Mouse (Mus musculus): Measurements from ENCODE around the gene Mmp24.
A peak's percentile ranks its signal among the peaks of the same experiment; 100 is the strongest.
"Not testable (repeated sequence)": the region's sequence is repeated elsewhere in the genome, so short reads cannot be mapped to it uniquely, and the experiment has no call there.

The Mmp24 gene

DNA sequence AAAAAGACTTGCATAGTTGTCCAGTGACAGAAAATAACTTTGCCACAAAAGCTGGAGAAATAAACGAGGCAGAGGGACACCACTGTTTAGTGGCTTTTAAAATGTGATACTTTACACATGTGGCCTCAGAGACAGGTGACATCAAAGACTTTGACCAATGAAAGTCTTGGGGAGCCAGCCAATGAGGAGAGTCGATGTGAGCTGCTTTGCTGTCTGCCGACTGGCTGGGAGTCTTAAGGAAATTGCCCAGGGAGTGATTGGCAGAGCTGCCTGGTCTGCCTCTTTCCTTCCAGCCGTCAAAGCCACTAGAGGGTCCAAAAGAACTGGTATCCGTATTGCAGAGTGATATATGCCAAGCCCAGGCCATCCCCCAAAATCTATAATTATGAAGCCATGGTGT lies 39.7 kb downstream of the Mmp24 start:
- DNase-seq (ENCODE audit: low spot score) = no peak

DNA sequence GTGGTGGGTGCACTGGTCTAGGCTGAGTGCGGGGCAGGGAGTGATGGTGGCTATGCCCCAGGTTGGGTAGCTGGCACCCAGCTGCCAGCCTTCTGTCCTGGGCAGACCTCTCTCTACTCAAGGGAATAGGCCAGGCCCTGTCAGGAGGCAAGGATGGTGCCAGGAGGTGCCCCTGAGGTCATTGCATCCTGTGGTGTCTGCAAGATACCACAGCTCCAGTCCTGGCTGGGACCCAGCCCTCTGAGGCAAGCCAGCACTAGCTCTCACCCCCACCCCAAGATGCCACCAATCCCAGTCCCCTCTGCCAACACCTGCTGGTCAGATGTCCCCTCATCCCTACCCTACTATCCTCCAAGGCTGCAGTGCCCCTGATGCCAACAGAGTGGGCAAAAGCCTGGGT lies 41.0 kb downstream of the Mmp24 start:
- DNase-seq (ENCODE audit: low spot score) = no peak

GRCm38 (mm10) chr2:155817301-155818245 lies 42.4 kb downstream of the Mmp24 start:
- no peak for DNase-seq (ENCODE audit: low spot score)

- peak; percentile 78 for DNase-seq (ENCODE audit: low spot score)
Observed at GRCm38 (mm10) chr2:155818596-155819391, 43.7 kb downstream of the Mmp24 start.

GRCm38 (mm10) chr2:155819392-155819448 lies 44.1 kb downstream of the Mmp24 start, which contains the start of gene BC029722:
BC029722 (minus strand) TSS chr2:155819426.
- no peak for DNase-seq (ENCODE audit: low spot score)

GRCm38 (mm10) chr2:155819449-155820251 lies 44.5 kb downstream of the Mmp24 start:
- DNase-seq (ENCODE audit: low spot score) = no peak

DNA sequence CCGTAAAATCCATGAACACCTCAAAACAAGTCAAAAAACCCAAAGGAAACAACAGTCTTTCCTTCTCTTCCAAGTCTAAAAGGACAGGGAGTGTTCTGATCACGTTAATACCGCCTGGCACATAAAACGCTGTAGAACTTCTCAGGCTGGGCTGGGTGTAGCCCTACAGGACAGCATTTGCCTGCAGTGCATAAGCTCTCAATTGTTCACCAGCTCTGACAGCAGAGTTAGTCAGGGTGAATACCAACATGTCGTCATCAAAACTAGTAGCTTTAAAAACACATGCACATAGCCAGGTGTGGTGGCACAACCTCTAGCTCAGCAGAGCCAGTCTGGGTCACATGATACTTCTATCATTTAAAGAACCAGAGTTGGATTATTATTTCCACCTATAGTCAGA lies 45.6 kb downstream of the Mmp24 start:
- no peak for DNase-seq (ENCODE audit: low spot score)

- no peak for DNase-seq (ENCODE audit: low spot score)
Observed at GRCm38 (mm10) chr2:155823722-155824121, 48.6 kb downstream of the Mmp24 start.

- no peak for DNase-seq (ENCODE audit: low spot score)
Observed at GRCm38 (mm10) chr2:155825904-155826629, 50.9 kb downstream of the Mmp24 start.

DNA sequence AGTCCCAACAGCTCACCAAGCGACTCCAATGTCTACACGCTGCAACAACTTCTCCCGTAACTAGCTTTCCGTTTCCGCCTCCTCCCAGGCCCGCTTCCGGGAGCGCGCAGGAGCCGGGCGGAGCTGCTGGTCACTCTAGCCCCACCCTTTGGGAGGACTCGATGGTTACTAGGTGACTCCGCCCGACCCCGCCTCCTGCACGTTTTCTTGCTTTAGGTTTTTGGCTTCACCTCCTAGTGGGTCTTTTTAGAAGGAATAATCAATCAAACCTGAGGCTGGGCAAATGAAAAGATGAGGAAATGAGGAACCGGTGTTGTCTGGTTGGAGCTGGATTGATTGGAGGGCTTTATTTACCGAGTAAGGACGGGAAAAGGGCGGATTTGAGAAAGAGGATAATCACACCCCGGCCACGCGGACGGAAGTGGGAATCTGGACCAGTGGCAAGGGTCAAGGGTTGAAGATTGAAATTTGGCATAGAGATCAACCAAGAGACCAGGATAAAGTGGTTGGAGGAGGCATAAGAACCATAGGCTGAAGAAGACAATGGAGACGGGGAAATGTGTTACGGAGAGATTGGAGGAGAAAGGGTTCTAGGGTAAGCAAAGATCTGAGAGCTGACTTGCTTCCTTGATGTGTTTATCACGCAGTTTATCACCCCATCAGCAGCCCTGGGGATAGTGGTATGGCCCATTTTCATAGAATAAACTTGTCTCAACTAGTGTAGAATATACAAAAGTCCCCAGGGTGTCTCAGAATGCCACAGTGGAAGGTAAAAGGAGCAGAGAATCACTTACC lies 51.7 kb downstream of the Mmp24 start, which contains the start of gene Eif6:
Gene Eif6, minus strand, starts transcription at position 296 of the 795 bp plus-strand sequence.
- DNase-seq (ENCODE audit: low spot score) = no peak

DNA sequence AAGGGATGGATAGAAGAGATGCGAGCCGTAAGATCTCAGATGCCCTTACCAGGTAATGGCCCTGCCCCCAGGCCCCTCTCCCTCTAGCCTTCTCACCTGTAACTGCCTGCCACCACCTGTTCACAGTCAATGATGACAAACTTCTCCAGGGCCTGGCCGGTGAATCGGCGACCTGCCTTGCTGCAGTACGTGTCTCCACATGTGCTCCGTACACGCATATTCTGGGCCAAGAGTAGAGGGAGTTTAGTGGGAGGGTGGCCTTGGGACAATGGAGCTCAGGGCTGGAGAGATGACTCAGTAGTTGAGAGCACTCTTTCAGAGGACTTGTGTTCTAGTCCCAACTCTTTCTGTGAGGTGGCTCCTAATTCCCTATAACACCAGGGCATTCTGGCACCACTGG lies 55.7 kb downstream of the Mmp24 start:
- DNase-seq (ENCODE audit: low spot score) = no peak

GRCm38 (mm10) chr2:155831302-155831701 lies 56.2 kb downstream of the Mmp24 start:
- no peak for DNase-seq (ENCODE audit: low spot score)

- DNase-seq (ENCODE audit: low spot score) = not testable (repeated sequence)
Observed at GRCm38 (mm10) chr2:155832087-155832486, 56.9 kb downstream of the Mmp24 start.

DNA sequence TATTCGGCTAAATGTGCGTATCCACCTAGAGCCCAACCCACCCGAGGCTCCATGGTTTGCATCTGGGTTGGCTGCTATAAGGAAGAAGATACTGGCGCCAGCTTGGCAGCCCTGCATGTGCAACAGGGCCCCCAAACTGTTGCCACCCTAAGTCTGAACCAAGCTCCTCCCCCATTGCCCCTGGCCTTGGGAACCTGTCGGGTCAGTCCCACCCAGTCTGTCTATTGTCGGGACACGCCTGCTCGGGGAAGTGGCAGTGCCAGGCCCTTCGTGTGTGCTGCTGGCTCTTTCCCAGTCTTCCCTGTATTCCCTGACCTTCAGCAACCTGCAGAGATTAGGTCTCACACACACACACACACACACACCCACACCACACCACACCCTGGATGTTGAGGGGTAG lies 59.6 kb downstream of the Mmp24 start, which contains the start of gene Fam83c:
Gene Fam83c, minus strand, starts transcription at position 123 of the 400 bp plus-strand sequence.
- DNase-seq (ENCODE audit: low spot score) = no peak

DNA sequence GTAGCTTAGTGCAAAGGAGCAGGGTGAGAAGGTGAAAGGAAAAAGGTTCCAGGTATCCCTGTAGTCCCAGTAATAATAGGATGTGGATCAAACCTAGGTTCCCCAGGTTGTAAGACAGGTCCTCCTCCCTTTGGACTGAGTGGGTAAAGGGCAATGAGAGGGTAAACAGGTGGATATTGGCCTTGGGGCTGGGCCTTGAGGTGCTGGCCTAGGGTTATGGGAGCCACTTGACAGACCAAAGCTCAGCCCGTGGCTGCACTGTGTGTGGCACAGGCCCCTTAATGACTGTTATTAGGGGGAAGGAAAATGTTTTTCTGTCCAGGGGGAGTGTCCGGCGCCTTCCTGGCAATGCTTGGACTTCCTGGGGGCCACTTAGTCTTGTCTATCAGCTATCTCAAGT lies 62.8 kb downstream of the Mmp24 start:
- DNase-seq (ENCODE audit: low spot score) = no peak

DNA sequence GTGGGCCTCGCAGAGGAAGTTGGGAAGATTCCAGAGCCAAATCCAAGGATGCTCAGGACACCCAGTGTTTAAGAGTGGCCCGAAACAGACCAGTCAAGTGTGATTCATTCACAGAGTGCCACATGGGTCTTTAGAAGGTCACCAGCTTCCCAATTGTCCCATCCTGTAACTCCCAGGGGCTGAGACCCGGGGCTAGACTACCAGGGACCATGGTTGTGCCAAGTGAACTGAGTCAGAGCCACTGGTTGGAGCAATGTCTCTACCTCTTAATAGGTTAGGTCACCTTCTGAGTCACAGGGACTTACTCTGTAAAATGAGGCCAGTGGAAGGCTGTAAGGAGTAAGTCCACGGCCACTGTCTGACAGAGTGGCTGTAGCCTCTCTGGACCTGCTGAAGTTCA lies 63.8 kb downstream of the Mmp24 start:
- no peak for DNase-seq (ENCODE audit: low spot score)

DNA sequence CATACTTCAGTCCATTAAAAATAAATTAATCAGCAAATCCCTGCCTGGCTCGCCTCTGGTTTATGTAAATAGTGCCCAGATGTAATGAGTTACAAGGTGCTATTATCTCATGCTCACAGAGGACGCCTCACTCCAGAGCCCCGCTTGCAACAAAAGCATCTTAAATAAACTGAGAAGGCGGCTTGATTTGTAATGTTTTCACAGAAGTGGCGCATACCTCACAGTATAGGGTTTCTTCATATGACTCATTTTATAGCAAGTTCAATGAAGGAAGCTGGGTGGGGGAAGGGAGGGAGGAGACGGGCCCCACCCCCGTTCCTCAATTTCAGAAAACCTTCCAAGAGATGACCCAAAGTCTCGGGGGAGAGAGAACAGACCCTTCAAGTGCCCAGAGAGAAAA lies 71.8 kb downstream of the Mmp24 start:
- DNase-seq (ENCODE audit: low spot score) = no peak

GRCm38 (mm10) chr2:155848291-155848690 lies 73.1 kb downstream of the Mmp24 start:
- DNase-seq (ENCODE audit: low spot score) = peak; percentile 41

GRCm38 (mm10) chr2:155849464-155849863 lies 74.3 kb downstream of the Mmp24 start:
- no peak for DNase-seq (ENCODE audit: low spot score)

DNA sequence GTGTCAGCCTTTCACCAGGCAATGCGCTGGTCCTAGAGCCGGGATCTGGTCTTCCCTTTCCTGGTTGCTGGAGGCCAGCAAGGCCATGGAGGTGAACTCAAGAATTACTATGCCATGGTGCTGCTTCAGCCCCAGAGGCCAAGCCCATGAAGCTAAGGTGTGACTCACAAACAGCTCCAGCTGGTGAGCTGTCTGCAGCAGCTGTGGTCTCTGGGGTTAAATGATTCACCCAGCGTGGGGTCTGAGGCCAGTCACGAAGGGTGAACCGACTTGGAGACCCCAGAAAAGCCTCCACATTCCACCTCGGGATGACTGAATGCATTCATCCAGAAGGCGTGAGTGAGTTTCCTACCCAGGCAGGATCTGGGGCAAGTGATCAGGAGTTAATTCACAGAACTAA lies 75.0 kb downstream of the Mmp24 start:
- DNase-seq (ENCODE audit: low spot score) = no peak

GRCm38 (mm10) chr2:155852536-155852935 lies 77.4 kb downstream of the Mmp24 start:
- DNase-seq (ENCODE audit: low spot score) = no peak

All from urinary bladder, postnatal 10 days (tissue).